Mouse (Mus musculus): Measurements from ENCODE around the gene Tcf7l2.

DNA sequence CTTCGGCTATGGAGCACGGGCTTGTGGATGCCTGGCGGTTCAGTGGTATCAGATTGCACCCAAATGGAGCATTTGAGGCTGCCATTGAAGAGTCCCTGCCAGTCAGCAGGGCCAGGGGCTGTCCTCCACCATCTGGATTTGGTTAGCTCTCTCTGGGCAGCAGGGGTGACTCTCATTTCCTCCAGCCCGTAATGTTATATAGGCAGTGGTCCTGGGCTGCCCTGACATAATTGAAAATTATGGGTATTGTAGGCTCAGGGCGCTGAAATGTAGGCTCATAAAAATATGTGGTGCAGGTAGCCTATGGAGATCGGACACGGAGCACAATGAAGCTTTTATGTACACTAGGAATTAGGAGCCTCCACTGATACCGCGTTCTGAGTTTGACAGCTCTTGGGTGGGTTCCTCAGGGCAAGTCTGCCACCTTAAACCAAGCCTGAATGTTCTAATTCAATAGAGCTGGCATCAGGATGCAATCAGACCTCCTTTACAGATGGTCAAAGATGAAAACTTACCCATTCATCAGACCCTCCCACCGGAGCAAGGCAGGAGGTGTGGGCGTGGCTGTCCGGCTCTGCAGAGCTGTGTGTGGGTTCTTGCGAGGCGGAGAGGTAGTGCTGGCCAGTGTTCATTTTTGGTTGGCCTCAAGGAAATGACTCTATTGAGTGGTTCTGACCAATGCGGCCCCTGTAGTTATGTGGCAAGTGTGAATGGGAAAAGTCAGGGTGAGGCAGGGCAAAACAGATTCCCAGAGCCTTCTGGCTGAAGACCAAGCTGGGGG, 73.6 kb downstream of the Tcf7l2 start:
- no peak for TF ChIP-seq CTCF (IDR thresholded peaks at IDR 0.05; ENCODE audit: low read depth)
- TF ChIP-seq EP300 (IDR thresholded peaks at IDR 0.05; ENCODE audit: low read depth): no peak

Measured in heart, postnatal 0 days (tissue).